Mouse (Mus musculus) heart, embryonic 10.5 days (tissue): ENCODE measurements around the gene Olfr1239. TPM values are rescaled to one million over a fixed set of nuclear protein-coding genes. Genes with fewer than 3 reads are reported as not detected.

Experiments
- DNase-seq: peaks from one replicate; pipeline ENCODE4 v3.0.0-alpha.2; 2017; ENCODE audit warnings: low spot score
- H3K27ac ChIP-seq: fragments of 300-500 bp; sonication (generic); 2 replicates; pipeline ENCODE4 v1.5.1; 2016; ENCODE audit warnings: mild to moderate bottlenecking
- H3K27me3 ChIP-seq: fragments of 300-500 bp; sonication (generic); 2 replicates; pipeline ENCODE4 v1.6.1; 2016; ENCODE audit warnings: mild to moderate bottlenecking; ENCODE audit not compliant: poor library complexity, insufficient read depth, severe bottlenecking
- H3K36me3 ChIP-seq: fragments of 300-500 bp; sonication (generic); 2 replicates; pipeline ENCODE4 v1.6.1; 2016; ENCODE audit warnings: mild to moderate bottlenecking, moderate library complexity
- H3K4me1 ChIP-seq: fragments of 300-500 bp; sonication (generic); 2 replicates; pipeline ENCODE4 v1.6.1; 2016; ENCODE audit warnings: mild to moderate bottlenecking
- H3K4me3 ChIP-seq: fragments of 300-500 bp; sonication (generic); 2 replicates; pipeline ENCODE4 v1.5.1; 2016; ENCODE audit warnings: mild to moderate bottlenecking, moderate library complexity
- H3K9me3 ChIP-seq: fragments of 300-500 bp; sonication (generic); 2 replicates; pipeline ENCODE4 v1.6.1; 2016; ENCODE audit warnings: mild to moderate bottlenecking, moderate library complexity
- WGBS: fragments of 180-500 bp; shearing (Covaris S2); methylation state at CpG from one replicate; pipeline ENCODE4 v1.1.7; 2016; 5-methylcytosine and 5-hydroxymethylcytosine counted together
- polyA plus RNA-seq: library from polyadenylated mRNA; unstranded; fragments of >200 nt; fragmentation: Nextera tagmentation; extraction: Ambion mirVana; gene quantifications from 2 replicates; pipeline ENCODE4 v1.2.1, GENCODE M21; 2016

The Olfr1239 gene
- polyA plus RNA-seq = not detected in 2 replicates

DNA sequence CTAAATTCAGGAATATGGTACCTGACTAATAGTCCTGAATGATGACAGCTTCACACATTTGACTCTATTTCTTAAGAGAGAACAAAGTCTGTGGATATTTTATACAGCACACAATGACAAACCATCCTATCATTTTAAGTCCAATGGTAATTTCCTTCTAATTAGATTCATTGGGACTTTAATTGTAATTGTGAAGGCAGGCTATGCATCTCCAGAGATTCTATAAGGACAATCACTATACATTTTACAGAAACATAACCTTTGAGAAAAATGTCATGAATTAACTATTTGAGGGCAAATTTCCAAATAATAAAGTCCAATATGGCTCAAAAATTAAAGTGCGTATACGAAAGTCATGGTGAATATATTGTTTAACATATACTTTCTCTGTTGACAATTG lies at the start of gene Olfr1239:
Olfr1239 (minus strand) TSS at position 101 of the 400 bp plus-strand sequence.
- H3K4me3 ChIP-seq = no peak within 1 kb of the TSS
- no peaks in the 10 kb centered on the region for H3K9me3 ChIP-seq
- H3K36me3 ChIP-seq = no peaks in the 10 kb centered on the region
- DNase-seq = no peak
- WGBS = 93% methylated on average over 2 of the region's 2 CpGs
- no peaks in the 10 kb centered on the region for H3K4me1 ChIP-seq
- H3K27me3 ChIP-seq = no peaks in the 10 kb centered on the region
- no peak within 1 kb of the TSS for H3K27ac ChIP-seq

DNA sequence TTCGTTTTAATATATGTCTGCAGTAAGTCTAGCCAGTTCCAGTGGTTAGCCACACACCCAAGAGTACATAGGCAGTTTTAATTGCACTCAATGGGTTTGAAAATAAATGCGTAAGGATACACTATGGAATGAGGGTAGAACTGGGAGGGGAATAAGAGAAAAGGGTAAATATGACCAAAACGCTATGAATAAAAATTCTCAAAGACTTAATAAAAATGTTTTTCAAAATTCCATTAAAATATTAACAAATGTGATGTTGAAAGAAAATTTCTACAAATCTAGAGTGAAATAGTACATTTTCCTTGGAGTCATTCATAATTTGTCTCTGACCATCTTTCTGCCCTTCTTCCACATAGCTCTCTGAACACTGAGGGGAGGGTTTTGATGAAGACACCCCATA lies 22.7 kb upstream of the Olfr1239 start, which contains the start of gene Olfr1240:
Olfr1240 (minus strand) TSS at position 101 of the 400 bp plus-strand sequence.
- Histone ChIP-seq H3K4me3 (no peak within 1 kb of the TSS), H3K27ac (no peak within 1 kb of the TSS), H3K9me3 (no peaks in the 10 kb centered on the region), H3K4me1 (no peaks in the 10 kb centered on the region), H3K36me3 (no peaks in the 10 kb centered on the region), H3K27me3 (no peaks in the 10 kb centered on the region)
- no peak for DNase-seq
- 76% methylated on average over 3 of the region's 3 CpGs for WGBS

DNA sequence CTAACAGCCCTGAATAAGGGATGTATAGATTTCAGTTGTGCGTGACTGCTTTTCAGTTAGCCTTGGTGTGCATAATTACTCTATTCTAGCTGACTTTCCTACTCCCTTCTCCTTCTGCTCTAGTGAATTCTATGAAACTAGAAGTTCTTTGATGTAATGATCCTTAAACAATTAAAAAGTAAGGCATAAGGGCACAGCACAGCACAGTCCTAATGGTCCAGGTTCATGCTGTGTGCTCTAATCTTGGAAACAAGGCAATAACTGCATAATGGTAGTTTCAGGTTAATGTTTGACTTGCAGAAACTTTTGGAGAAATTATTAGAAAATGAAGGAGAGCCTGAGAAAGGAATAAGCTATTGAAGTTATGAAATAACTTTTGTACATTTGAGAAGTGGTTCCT lies 5.7 kb downstream of the Olfr1239 start:
- Histone ChIP-seq H3K36me3 (no peaks in the 10 kb centered on the region), H3K9me3 (no peaks in the 10 kb centered on the region), H3K27me3 (no peaks in the 10 kb centered on the region), H3K4me3 (no peak overlapping the region), H3K4me1 (no peaks in the 10 kb centered on the region), H3K27ac (no peak overlapping the region)
- 85% methylated on average over 1 of the region's 1 CpGs for WGBS
- no peak for DNase-seq

DNA sequence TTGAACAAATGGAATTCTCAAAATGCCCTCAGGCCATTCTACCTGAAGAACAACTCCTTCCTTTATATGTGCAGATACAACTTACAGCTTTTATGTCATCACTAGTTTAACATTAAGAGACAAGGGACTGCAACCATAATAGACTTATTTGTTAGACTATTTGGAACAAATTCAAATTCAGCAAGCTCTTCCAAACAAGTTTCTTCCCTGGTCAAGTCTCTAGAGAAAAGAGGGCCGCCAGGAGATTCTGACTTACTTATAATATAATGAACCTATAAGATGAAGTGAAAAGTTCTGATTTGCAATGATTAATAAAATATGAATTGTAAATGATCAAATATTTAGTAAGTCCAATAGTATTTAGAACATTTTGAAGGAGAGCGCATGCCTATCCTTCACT lies 10.6 kb downstream of the Olfr1239 start, which contains the start of gene Olfr1238:
Olfr1238 (minus strand) TSS at position 101 of the 400 bp plus-strand sequence.
- DNase-seq = no peak
- 86% methylated on average over 2 of the region's 2 CpGs for WGBS
- H3K4me1 ChIP-seq = no peaks in the 10 kb centered on the region
- H3K9me3 ChIP-seq = no peaks in the 10 kb centered on the region
- no peak within 1 kb of the TSS for H3K27ac ChIP-seq
- H3K4me3 ChIP-seq = no peak within 1 kb of the TSS
- H3K36me3 ChIP-seq = no peaks in the 10 kb centered on the region
- no peaks in the 10 kb centered on the region for H3K27me3 ChIP-seq

DNA sequence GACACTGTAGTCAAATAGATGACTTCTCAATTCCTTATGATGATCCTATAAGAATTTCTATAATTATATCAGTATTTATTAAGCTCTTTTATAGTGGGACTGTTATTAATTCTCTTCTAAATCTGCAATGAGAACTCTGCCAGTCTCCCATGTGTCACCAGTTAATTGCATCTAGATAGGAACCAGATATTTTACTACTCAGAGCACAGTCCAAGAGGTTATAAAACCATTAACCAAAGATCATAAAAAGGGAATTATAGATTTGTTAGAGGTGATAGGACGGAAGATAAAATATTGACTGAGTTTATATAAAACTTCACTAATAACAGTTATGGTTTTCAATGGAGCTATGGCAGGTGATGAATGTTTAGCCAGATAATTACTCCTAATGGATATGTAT lies 19.3 kb downstream of the Olfr1239 start:
- WGBS = 64% methylated on average over 1 of the region's 1 CpGs
- H3K27me3 ChIP-seq = no peaks in the 10 kb centered on the region
- H3K4me1 ChIP-seq = no peaks in the 10 kb centered on the region
- H3K4me3 ChIP-seq = no peak overlapping the region
- no peak overlapping the region for H3K27ac ChIP-seq
- no peaks in the 10 kb centered on the region for H3K9me3 ChIP-seq
- DNase-seq = no peak
- H3K36me3 ChIP-seq = no peaks in the 10 kb centered on the region

Other genes starting within 250 kb of the Olfr1239 start
- not detected in 2 replicates for gene Olfr1225, start 245.7 kb downstream of the Olfr1239 start, polyA plus RNA-seq
- gene Olfr1226, start 220.4 kb downstream of the Olfr1239 start, polyA plus RNA-seq = not detected in 2 replicates
- gene Olfr1228, start 166.3 kb downstream of the Olfr1239 start, polyA plus RNA-seq = not detected in 2 replicates
- gene Olfr1229, start 132.4 kb downstream of the Olfr1239 start, polyA plus RNA-seq = not detected in 2 replicates
- not detected in 2 replicates for gene Olfr1230, start 123.1 kb downstream of the Olfr1239 start, polyA plus RNA-seq
- gene Olfr1231, start 113.3 kb downstream of the Olfr1239 start, polyA plus RNA-seq = not detected in 2 replicates
- gene Olfr1232, start 90.7 kb downstream of the Olfr1239 start, polyA plus RNA-seq = not detected in 2 replicates
- not detected in 2 replicates for gene Olfr1233, start 78.0 kb downstream of the Olfr1239 start, polyA plus RNA-seq
- gene Olfr1234, start 55.5 kb downstream of the Olfr1239 start, polyA plus RNA-seq = not detected in 2 replicates
- gene Olfr1238, start 10.7 kb downstream of the Olfr1239 start, polyA plus RNA-seq = not detected in 2 replicates
- not detected in 2 replicates for gene Olfr1240, start 22.6 kb upstream of the Olfr1239 start, polyA plus RNA-seq
- gene Olfr1241, start 66.7 kb upstream of the Olfr1239 start, polyA plus RNA-seq = not detected in 2 replicates
- gene Olfr1242, start 77.9 kb upstream of the Olfr1239 start, polyA plus RNA-seq = not detected in 2 replicates
- not detected in 2 replicates for gene Olfr1243, start 111.1 kb upstream of the Olfr1239 start, polyA plus RNA-seq
- gene Olfr1245, start 158.0 kb upstream of the Olfr1239 start, polyA plus RNA-seq = not detected in 2 replicates
- not detected in 2 replicates for gene Olfr1246, start 172.8 kb upstream of the Olfr1239 start, polyA plus RNA-seq
- not detected in 2 replicates for gene Olfr1247, start 193.7 kb upstream of the Olfr1239 start, polyA plus RNA-seq
- not detected in 2 replicates for gene Olfr1248, start 197.8 kb upstream of the Olfr1239 start, polyA plus RNA-seq
- not detected in 2 replicates for gene Olfr1249, start 214.6 kb upstream of the Olfr1239 start, polyA plus RNA-seq
- not detected in 2 replicates for gene Olfr1250, start 241.1 kb upstream of the Olfr1239 start, polyA plus RNA-seq